Mouse (Mus musculus): ENCODE results near the gene Snx22. TPM values are rescaled to one million over a fixed set of nuclear protein-coding genes. Genes with fewer than 3 reads are reported as not detected.

The Snx22 gene
- polyA plus RNA-seq, 1 experiment from 2014 or later, result 2.4 TPM

DNA sequence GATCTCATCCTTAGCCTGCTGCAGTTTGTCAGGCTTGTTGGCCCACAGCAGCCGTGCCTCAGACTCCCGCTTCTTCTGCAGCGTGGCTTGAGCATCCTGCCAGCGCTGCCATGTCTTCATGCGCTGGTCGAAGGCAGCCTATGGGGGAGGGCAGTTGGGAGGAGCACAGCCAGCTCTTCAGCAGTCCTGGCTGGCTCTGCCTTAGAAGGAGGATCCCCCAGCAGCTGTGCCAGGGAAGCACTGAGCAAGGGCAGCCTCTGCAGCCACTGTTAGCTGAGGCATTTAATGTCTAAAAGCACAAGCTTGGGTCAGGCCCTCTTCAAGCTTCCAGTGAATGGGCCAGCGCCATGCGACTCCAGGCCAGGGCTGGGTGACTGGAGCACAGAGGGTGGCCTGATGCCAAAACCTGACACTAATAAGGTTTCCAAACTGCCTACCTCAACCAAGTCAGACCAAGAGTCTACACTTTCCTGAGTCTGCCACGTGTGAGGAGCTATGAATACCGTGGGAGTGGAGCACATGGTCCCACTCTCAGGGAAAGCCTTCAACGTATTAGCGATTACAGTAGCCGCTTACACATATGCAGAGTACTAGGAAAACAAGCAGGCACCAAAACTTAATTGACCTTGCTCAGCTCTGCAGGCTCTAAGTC, 21.2 kb upstream of the Snx22 start:
- Histone ChIP-seq H3K4me3 (no peak overlapping the region), H3K36me3 (peaks cover 96% of the 10 kb centered on the region), H3K27me3 (ENCODE audit: low read depth, poor library complexity, severe bottlenecking) (no peaks in the 10 kb centered on the region), H3K9me3 (replicated peaks) (no peaks in the 10 kb centered on the region), H3K4me1 (peaks cover 25% of the 10 kb centered on the region), H3K27ac (no peak overlapping the region)
- no peak for DNase-seq (ENCODE audit: low spot score)
- 90% methylated on average over 13 of the region's 13 CpGs for WGBS

DNA sequence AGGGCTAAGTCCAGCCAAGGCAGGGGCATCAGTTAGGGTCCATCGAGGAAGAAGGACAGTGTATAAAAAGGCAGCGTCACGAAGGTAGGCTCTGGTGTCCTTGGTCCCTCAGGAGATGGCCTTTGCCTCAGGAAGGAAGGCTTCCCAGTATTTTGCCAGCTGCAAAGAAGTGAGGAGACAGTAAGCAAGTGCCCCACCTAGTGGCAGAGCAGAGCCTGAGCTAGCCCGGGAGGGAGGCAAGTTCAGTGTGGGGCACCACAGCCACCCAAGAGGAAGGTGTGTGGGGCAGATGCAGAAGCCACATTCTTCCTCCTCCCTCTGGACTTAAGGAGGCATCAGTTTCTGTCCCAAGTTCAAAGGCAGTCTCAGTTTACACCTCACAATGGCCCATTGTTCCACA, 18.9 kb upstream of the Snx22 start:
- Histone ChIP-seq H3K9me3 (replicated peaks) (no peaks in the 10 kb centered on the region), H3K36me3 (peaks cover 75% of the 10 kb centered on the region), H3K27me3 (ENCODE audit: low read depth, poor library complexity, severe bottlenecking) (no peaks in the 10 kb centered on the region), H3K4me1 (peaks cover 25% of the 10 kb centered on the region), H3K27ac (no peak overlapping the region), H3K4me3 (no peak overlapping the region)
- 57% methylated on average over 4 of the region's 4 CpGs for WGBS
- peak; percentile 53 for DNase-seq (ENCODE audit: low spot score)

DNA sequence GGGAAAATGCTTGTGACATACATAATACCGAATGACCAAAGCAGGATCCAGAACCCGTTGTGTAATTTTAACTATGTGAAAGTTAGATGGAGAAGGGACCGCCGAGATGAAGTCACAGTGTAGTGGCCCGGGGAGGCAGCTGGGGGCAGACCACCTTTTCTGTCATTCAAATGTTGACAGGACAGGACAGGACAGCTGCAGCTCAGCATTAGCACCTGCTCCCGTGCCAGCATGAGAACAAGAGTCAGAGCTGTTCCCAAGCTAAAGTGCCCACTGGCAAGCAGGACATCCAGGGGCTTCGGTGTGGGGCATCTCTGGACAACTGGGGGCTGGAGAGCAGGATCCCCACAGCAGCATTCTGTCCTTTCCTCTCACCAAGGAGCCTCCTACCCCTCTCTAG, 17.5 kb upstream of the Snx22 start:
- Histone ChIP-seq H3K4me3 (no peak overlapping the region), H3K36me3 (peaks cover 62% of the 10 kb centered on the region), H3K9me3 (replicated peaks) (no peaks in the 10 kb centered on the region), H3K4me1 (peaks cover 17% of the 10 kb centered on the region), H3K27ac (no peak overlapping the region), H3K27me3 (ENCODE audit: low read depth, poor library complexity, severe bottlenecking) (no peaks in the 10 kb centered on the region)
- WGBS, result 94% methylated on average over 7 of the region's 7 CpGs
- DNase-seq (ENCODE audit: low spot score), result no peak

DNA sequence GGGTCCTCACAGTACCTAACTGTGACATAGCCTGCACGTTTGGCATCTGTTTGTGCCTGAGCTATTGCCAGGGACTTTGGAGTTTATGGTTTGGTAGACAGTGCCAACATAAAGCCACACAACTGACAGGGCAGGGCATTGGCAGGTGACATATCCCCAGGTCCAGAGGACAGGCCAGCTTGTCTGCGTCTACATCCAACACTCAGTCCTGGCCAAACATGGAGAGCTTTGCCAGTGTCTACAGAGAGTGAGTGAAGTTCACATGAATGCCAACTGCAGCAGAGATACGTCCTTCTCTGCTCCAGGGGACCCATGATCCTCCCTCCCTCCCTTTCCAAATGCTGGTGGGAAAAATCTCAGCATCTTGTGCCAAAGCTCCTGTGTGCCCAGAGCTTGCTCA, 14.7 kb upstream of the Snx22 start:
- Histone ChIP-seq H3K9me3 (replicated peaks) (no peaks in the 10 kb centered on the region), H3K27ac (no peak overlapping the region), H3K4me1 (peaks cover 7% of the 10 kb centered on the region), H3K4me3 (no peak overlapping the region), H3K27me3 (ENCODE audit: low read depth, poor library complexity, severe bottlenecking) (peaks cover 4% of the 10 kb centered on the region; the same call in 1 of the 2 replicates), H3K36me3 (peaks cover 33% of the 10 kb centered on the region)
- DNase-seq (ENCODE audit: low spot score), result no peak
- WGBS, result 93% methylated on average over 3 of the region's 3 CpGs

DNA sequence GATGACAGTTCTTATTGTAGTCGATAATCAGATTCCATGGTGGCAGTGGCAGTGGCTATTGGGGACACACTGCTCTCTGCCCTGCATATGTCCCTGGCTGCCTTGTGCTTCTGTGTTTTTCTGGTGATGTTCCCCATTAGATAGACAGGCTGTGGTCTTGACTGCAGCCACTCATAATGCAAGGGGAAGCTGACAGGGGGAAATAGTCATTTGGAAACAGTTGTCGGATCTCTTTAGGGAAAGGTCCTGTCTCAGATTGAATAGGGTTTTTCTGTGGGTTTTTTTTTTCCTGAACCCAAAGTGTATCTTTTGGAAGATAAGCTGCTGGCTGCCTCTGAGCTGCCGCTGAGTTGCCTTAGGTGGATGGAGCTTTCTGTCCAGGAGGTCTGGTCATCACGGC, 12.5 kb upstream of the Snx22 start:
- DNase-seq (ENCODE audit: low spot score), result no peak
- Histone ChIP-seq H3K9me3 (replicated peaks) (no peaks in the 10 kb centered on the region), H3K36me3 (peaks cover 11% of the 10 kb centered on the region), H3K27ac (no peak overlapping the region), H3K4me1 (peaks cover 9% of the 10 kb centered on the region), H3K27me3 (ENCODE audit: low read depth, poor library complexity, severe bottlenecking) (peaks cover 5% of the 10 kb centered on the region; the same call in 1 of the 2 replicates), H3K4me3 (no peak overlapping the region)
- 85% methylated on average over 4 of the region's 4 CpGs for WGBS

DNA sequence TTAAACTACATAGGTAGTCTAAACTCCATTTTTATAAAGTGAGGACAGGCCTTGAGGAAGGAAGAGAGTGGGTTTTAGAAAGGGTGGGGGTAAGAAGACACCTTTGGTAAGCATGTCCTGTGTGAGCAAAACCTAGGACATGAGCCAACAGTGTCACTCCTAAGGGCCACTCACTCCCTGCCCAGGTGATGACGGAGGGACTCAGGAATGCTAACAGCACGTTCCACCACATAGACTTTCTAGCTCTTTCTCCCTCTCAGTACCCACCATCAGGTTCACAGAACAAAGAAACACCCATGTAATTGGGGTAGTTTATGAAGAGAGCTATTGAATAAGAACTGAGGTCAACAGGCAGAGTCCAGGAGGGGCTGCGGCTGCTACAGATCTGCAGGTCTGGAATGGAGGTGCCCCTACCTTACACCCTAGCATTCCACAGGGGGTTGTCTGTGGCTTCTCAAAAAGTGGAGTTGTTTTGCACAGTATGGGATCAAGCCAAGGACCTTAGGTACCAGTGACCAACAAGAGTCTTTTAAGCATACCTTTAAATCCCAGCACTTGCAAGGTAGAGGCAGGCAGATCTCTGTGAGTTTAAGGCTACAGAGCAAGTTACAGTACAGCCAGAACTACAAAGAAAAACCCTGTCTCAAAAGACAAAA, 11.4 kb upstream of the Snx22 start:
- H3K36me3 ChIP-seq, result peaks cover 2% of the 10 kb centered on the region; the same call in 1 of the 2 replicates
- no peak for DNase-seq (ENCODE audit: low spot score)
- H3K9me3 ChIP-seq (replicated peaks), result no peaks in the 10 kb centered on the region
- H3K27ac ChIP-seq, result no peak overlapping the region
- H3K4me3 ChIP-seq, result no peak overlapping the region
- WGBS, result 80% methylated on average over 3 of the region's 3 CpGs
- peaks cover 5% of the 10 kb centered on the region; the same call in 1 of the 2 replicates for H3K27me3 ChIP-seq (ENCODE audit: low read depth, poor library complexity, severe bottlenecking)
- H3K4me1 ChIP-seq, result peaks cover 9% of the 10 kb centered on the region

DNA sequence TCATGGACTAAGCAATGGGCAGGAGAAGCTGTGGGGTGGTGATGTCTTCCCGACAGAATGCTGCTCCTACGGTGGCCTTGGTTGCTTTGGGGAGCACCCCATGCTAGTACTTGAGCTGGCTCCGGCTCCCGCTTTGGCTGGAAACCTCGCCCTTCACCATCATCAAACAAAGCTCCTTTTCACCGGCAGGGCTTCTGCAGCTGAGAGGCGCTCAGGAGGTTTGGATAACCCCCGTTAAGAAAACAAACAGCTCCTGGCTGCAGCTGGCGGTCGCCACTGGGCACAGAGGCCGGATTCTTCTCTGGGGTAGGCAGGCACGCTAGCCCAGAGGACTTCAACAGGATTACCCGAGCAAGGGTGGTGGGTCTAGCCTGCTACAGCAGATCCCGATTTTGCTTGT, 9.0 kb upstream of the Snx22 start:
- H3K4me1 ChIP-seq, result peaks cover 9% of the 10 kb centered on the region
- H3K36me3 ChIP-seq, result no peaks in the 10 kb centered on the region
- WGBS, result 8% methylated on average over 14 of the region's 14 CpGs
- H3K4me3 ChIP-seq, result 0 out of 2 replicates have a peak overlapping the region, but pooled peaks have one; percentile 20
- H3K27me3 ChIP-seq (ENCODE audit: low read depth, poor library complexity, severe bottlenecking), result peaks cover 5% of the 10 kb centered on the region; the same call in 1 of the 2 replicates
- peak; percentile 50 for DNase-seq (ENCODE audit: low spot score)
- H3K27ac ChIP-seq, result peak overlapping the region; percentile 72
- no peaks in the 10 kb centered on the region for H3K9me3 ChIP-seq (replicated peaks)

DNA sequence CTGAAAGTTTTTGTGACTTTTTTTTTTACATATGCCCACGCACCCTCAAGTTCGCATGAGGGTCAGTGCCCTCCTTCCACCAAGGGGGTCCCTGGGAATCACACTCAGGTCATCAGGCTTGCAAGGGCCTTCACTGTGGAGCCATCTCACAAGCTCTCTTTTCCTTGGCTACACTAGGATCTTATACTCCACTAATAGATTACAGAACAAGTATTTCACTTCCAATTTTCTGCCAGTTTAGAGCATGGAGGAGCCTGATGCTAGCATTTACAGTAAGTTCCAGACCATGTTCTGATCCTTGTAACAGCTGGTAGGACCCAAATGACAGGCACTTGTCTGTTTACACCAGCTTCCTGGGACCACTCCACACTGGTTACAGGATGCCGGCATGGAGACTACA, 8.6 kb upstream of the Snx22 start:
- H3K27me3 ChIP-seq (ENCODE audit: low read depth, poor library complexity, severe bottlenecking), result peaks cover 5% of the 10 kb centered on the region; the same call in 1 of the 2 replicates
- peaks cover 9% of the 10 kb centered on the region for H3K4me1 ChIP-seq
- H3K9me3 ChIP-seq (replicated peaks), result no peaks in the 10 kb centered on the region
- DNase-seq (ENCODE audit: low spot score), result no peak
- 0 out of 2 replicates have a peak overlapping the region, but pooled peaks have one; percentile 20 for H3K4me3 ChIP-seq
- 76% methylated on average over 3 of the region's 3 CpGs for WGBS
- no peaks in the 10 kb centered on the region for H3K36me3 ChIP-seq
- H3K27ac ChIP-seq, result peak overlapping the region; percentile 72

DNA sequence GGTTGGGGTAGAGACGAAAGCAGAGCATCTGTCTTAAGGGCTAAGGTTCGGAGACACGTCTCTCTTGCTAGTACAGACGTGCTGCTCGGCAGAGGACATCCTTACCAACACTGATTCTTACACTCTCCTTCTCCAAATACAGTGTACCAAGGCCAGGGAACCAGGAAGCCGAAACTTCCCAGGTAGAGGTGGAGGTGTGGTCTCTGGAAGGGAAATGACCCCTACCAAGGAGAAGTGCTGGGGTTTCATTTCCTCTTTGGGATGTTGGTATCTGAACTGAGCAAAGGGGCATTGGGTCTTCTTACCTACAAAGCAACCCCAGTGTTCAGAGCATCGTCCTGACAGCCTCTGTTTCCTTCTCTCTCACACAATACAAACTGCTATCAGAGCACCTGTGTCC, 3.2 kb upstream of the Snx22 start:
- peaks cover 2% of the 10 kb centered on the region; the same call in 1 of the 2 replicates for H3K36me3 ChIP-seq
- WGBS, result 86% methylated on average over 7 of the region's 7 CpGs

DNA sequence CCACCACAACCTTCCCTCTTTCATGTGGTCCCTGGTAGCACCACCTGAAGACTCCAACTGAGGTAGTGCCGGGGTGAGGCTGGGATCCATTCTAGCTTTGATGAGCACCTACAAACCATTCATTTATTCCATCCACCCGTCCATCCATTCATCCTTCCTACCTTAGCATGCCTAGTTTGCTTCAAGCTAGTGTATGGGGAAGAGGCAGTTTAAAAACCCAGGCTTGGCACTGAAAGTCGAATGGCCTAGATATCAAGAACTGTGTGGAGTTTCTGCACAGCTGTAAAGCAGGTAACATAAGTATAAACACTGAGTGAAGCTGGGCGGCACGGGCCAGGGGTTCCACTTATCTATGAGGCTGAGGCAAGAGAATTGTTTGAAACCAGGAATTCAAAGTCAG, 632 bp upstream of the Snx22 start:
- Histone ChIP-seq H3K4me3 (peak overlapping the region; percentile 64; the same call in 1 of the 2 replicates), H3K9me3 (replicated peaks) (no peaks in the 10 kb centered on the region), H3K4me1 (peaks cover 21% of the 10 kb centered on the region), H3K27me3 (ENCODE audit: low read depth, poor library complexity, severe bottlenecking) (peaks cover 49% of the 10 kb centered on the region), H3K36me3 (peaks cover 28% of the 10 kb centered on the region), H3K27ac (no peak overlapping the region; the same call in 1 of the 2 replicates)
- DNase-seq (ENCODE audit: low spot score), result no peak
- 90% methylated on average over 5 of the region's 5 CpGs for whole genome bisulfite sequencing

More for the DNA sequence above, 3.2 kb upstream of the Snx22 start:
- DNase-seq (ENCODE audit: low spot score), result no peak
- Histone ChIP-seq H3K4me1 (peaks cover 19% of the 10 kb centered on the region), H3K9me3 (replicated peaks) (no peaks in the 10 kb centered on the region), H3K27ac (no peak overlapping the region), H3K27me3 (ENCODE audit: low read depth, poor library complexity, severe bottlenecking) (peaks cover 31% of the 10 kb centered on the region), H3K4me3 (no peak overlapping the region)

DNA sequence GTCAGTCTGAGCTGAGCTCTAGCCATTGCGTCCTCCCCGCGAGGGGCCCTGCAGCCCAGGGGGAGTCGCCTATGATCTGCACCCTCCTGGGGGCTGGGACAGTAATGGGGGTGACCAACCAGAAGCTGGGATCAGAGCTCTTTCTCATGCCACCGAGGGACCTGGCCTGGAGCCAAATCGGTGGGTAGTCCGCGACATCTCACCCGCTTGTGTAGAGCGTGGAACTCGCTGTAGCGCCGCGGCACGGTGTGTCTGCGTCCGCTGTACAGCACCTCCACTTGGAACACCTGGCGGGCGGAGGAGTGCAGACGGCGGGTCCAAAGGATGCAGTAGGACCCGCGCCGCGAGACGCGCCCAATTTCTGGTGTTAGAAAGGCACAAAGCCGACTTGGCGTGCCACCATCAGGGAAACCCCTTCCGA, 538 bp downstream of the Snx22 start:
- H3K4me3 ChIP-seq, result peak overlapping the region; percentile 64
- peaks cover 37% of the 10 kb centered on the region for H3K36me3 ChIP-seq
- peaks cover 21% of the 10 kb centered on the region for H3K4me1 ChIP-seq
- peaks cover 49% of the 10 kb centered on the region for H3K27me3 ChIP-seq (ENCODE audit: low read depth, poor library complexity, severe bottlenecking)
- peak; percentile 59 for DNase-seq (ENCODE audit: low spot score)
- peak overlapping the region; percentile 74 for H3K27ac ChIP-seq
- no peaks in the 10 kb centered on the region for H3K9me3 ChIP-seq (replicated peaks)
- WGBS, result under 1% methylated on average over 30 of the region's 30 CpGs

DNA sequence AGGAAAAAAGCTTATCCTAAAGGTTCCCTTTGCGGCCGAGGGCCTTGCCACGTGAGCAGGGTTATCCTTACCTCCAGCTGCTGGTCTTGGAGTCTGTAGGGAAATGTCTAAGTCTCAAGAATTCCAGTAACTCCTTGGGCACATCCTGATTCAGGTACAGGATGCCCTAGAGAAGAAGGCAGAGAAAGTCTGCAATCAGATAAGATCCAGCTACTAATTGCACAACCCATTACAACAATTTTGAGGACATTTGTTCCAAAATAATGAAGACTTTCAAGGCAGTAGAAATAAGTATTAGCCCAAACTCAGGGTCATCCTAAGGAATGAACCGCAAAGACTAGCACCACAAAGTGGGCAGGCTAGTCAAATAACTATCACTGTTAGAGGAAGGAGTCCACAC, 1.5 kb downstream of the Snx22 start:
- Histone ChIP-seq H3K9me3 (replicated peaks) (no peaks in the 10 kb centered on the region), H3K4me1 (peaks cover 21% of the 10 kb centered on the region), H3K27ac (no peak overlapping the region), H3K36me3 (peaks cover 46% of the 10 kb centered on the region), H3K27me3 (ENCODE audit: low read depth, poor library complexity, severe bottlenecking) (peaks cover 49% of the 10 kb centered on the region), H3K4me3 (no peak overlapping the region)
- WGBS, result 65% methylated on average over 4 of the region's 4 CpGs
- no peak for DNase-seq (ENCODE audit: low spot score)

DNA sequence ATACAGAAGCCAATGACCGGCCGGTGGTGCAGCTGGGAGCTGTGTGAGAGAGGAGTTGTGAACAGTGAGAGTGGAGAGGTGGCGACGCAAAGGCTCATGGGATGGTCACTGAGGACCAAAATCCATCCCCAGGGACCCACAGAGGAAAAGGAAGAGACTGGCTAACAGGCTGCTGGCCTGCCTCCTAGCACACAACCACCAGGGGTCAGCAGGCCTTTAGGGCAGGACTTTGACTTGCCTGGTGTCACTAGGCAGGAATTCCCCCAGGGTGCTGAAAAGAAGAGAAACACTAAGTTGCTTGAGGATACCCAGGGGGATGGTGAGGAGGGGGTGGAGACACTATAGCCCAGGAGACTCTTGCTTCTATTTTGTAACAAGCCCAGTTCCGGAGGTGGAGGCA, 2.0 kb downstream of the Snx22 start:
- peaks cover 51% of the 10 kb centered on the region for H3K36me3 ChIP-seq
- peaks cover 49% of the 10 kb centered on the region for H3K27me3 ChIP-seq (ENCODE audit: low read depth, poor library complexity, severe bottlenecking)
- 15% methylated on average over 5 of the region's 5 CpGs for WGBS
- H3K4me3 ChIP-seq, result no peak overlapping the region
- H3K4me1 ChIP-seq, result peaks cover 21% of the 10 kb centered on the region
- H3K27ac ChIP-seq, result no peak overlapping the region
- DNase-seq (ENCODE audit: low spot score), result peak; percentile 48
- no peaks in the 10 kb centered on the region for H3K9me3 ChIP-seq (replicated peaks)
